Mouse (Mus musculus) ES-Bruce4 (cell line): Measurements from ENCODE around the gene Dpp6.

Experiments
- CTCF ChIP-seq: IDR thresholded peaks from one replicate; pipeline ENCODE4 v1.8.1; 2011; ENCODE audit warnings: low read depth, low read length
- EP300 ChIP-seq: IDR thresholded peaks from 2 replicates; pipeline ENCODE4 v1.6.1; 2011; ENCODE audit warnings: low read depth, low read length; ENCODE audit not compliant: insufficient read depth
- POLR2A ChIP-seq: IDR thresholded peaks from one replicate; pipeline ENCODE4 v1.8.1; 2011; ENCODE audit warnings: low read length; ENCODE audit not compliant: insufficient read depth

GRCm38 (mm10) chr5:26795524-26795923, 21.5 kb upstream of the Dpp6 start:
- no peak for TF ChIP-seq POLR2A
- TF ChIP-seq CTCF, result no peak
- TF ChIP-seq EP300, result no peak
